Mouse (Mus musculus): ENCODE data around the gene Tank.

Tank gene

DNA sequence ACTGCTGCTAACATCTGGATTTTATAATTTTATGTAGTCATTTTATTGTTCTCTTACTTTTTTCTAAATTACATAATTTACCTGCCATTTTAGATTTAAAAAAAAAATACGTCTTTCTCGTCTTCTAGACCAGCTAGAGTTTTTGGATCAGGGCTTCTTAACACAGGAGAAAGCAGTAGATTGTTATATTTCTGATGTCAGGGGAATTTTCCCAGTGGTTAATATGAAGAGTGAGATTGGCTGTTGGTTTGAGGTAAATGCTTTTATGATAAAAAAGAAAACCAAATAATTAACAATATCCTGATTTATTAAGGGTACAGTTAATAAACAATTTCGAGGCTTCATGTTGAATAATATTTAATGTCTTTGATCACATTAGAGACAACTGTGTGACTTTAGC lies 1.7 kb downstream of the Tank start:
- no peak for DNase-seq (ENCODE audit: low read depth, low spot score)

DNA sequence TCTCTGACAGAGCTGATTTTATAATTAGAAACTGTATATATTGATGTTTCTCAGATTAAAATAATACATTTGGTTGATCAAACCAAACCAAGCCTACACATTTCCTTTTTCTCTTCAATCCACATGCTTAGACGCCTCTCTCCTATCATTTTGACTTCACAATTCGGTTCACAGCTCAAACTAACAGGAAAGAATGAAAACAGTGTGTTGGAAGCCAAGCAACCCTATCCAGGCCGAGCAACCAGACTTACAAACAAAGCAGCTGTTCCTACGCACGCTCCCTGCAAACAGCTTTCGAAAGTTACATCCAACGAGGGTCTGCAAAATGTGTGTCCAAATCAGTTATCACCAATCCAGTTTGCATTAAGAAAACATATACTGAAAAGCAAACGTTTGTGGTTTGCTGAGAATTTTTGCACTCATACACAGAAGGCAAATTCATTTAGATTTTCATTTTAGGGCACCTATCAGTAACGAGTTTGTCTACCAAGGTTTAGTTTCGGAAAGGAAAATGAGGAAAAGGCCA lies 2.2 kb downstream of the Tank start:
- no peak for DNase-seq (ENCODE audit: low read depth, low spot score)

DNA sequence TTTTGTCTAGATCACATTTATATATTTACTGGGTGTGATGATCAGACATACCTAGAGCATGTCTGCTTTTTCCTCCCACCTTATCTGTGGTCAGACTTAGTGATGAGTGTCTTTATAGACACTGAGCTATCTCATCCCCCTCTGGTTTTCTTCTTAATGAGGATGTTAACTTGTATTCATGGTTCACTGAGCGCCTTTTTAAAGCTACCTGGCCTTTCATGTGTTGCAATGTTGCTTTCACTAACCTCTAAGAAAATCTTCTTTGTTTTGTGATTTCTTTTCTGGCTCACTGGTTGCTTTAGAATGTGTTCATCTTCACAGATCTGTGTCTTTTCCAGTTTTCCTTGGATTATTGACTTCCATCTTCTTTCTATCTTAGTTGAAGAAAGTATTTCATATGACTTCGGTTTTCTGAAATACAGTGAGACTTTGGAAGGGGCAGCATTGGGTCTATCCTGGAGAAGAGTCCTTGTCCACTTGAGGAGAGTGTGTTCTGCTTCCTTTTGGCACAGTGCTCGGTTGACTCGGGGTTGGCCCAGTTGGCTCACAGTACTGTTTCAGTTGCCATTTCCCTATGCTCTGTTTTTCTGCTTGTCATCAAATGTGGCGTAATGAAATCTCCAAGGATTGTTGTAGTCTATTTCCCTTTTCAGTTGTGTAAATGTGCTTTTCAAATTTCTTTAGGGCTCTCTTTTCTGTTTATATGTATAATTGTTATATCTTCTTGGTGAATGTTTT lies 4.4 kb downstream of the Tank start:
- no peak for DNase-seq (ENCODE audit: low read depth, low spot score)

DNA sequence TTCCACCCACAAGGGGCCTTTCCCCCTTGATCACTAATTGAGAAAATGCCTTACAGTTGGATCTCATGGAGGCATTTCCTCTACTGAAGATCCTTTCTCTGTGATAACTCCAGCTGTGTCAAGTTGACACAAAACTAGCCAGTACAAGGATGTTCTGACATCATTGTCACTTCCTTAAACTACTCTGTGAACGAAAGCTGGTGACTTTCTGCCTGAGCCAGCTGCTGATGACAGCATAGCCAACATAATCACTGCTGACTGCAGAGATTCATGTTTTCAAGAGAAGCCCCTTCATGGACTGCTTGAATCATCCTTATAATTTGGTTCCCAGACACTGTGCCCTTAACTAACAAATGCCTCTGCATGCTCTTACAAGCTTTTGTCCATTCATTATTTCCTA lies 7.1 kb downstream of the Tank start:
- DNase-seq (ENCODE audit: low read depth, low spot score) = no peak

DNA sequence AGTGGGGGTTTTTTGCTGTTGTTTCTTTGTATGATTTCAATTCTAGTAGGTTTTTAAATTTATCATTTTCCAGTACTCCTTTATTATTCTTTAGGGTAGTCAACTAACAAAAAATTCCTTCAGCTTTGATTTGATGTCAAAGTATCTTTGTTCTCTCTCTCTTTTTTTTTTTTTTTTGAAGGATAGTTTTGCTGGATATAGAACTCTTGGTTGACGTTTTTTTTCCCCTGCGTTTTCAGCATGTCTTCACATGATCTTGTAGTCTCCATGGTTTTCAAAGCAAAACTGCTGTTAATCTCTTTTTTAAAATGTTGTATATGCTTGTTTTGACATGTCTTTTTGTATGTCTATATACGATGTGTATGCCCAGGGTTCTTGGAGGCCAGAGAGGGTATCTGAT lies 7.8 kb downstream of the Tank start:
- DNase-seq (ENCODE audit: low read depth, low spot score) = no peak

DNA sequence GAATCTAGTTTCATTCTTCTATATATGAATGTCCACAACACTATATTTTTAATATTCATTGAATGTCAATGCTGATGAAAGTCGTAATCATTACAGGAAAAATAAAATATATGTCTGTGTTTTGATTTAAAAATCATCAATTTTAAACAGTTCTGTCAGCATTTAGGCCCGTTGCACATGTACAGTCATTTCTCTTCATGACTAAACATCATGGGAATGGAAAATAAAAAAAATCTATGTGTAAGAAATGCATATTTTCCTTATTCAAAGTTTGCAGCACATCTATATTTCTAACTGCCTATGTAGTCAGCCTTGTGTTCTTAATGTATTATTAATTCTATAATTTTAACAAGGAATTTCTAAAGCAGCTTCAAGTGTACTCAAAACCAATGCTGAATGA lies 12.4 kb downstream of the Tank start:
- DNase-seq (ENCODE audit: low read depth, low spot score) = no peak

DNA sequence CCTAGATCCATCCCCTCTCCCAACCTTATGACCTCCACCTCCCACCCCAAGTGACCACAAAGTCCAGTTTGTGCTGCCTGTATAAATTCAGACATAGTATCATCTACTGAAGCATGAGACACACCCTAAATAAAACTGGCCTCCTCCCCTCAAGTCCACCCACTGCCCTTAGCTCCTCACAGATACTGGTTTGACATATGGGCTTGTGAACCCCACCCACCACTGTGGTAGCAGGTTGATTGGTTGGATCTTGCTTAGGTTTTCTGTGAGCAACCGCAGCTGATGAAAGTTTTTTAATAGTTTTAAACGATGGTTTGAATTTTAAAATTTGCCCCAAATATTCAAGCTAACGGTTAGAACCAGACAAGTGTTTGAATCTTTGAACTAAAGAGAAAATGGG lies 13.7 kb downstream of the Tank start:
- DNase-seq (ENCODE audit: low read depth, low spot score) = no peak

DNA sequence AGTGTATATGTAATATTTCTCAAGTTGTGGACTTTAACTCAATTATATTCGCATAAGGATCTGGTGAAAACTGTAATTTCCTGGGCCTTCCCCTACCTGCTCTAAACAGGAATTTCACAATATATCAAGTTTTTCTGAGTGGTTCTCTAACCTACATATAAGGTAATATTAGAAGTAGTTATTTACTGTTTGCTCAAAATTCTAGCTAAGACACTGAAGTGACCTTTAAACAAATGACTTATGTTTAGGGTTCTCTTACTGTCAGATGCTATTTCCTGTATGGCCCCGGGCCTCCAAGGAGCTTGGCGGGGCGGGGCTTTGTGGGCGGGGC lies 14.3 kb downstream of the Tank start:
- no peak for DNase-seq (ENCODE audit: low read depth, low spot score)

DNA sequence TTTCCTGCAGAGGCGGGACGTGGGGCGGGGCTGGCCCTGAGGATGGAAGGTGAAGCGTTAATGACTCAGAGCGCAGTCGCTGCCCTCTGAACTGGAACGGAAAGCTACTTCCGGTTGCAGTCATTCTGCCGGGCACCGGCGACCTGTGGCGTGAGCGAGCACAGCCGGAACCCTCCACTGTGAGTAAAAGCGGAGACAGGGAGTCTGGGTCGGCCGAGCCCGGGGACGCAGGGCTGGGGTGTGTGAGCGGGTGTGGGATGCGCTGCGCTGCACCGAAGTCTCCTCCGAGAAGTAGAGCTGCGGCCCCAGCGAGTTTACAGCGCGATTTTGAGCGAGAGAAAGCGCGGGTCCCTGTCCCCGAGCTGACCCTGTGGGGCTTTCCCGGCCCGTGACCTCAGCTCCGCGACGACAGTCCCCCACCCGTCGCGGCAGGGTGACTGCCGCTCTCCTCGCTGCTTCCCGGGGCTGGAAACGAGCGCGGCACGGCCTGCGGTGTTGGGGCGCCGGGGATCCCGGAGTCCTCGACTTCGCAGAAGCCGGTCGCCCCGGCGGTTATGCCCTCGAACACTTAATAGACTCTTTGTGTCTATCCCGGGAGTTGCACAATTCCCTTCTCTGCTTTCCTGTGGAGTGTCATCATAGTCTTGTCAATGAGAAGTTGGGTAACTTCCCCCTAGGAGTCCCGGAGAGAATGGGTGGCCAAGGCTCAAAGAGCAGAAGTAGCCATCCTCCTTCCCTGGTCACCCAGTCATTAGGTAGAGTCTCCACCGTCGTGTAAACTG lies 14.8 kb downstream of the Tank start:
- DNase-seq (ENCODE audit: low read depth, low spot score) = peak; percentile 85

DNA sequence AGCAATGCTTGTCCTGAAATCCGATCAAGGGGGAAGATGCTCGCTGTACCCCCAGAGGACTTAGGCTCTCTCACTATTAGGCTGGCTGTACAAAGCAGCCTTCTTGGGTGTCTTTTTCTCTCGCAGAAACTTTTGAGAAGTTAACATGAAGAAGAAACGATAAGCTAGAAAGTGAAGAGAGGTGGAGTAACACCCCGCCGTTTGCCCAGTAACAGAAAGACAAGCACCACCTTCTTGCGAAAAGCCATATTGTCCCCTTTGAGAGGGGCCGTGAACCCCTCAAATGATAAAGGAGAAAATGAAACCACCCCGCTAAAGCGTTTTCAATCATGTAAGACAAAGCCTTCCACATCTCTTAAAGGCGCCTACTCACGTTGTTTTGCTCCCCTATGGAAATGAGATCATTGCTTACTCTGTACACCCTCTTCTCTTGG lies 15.5 kb downstream of the Tank start:
- no peak for DNase-seq (ENCODE audit: low read depth, low spot score)

DNA sequence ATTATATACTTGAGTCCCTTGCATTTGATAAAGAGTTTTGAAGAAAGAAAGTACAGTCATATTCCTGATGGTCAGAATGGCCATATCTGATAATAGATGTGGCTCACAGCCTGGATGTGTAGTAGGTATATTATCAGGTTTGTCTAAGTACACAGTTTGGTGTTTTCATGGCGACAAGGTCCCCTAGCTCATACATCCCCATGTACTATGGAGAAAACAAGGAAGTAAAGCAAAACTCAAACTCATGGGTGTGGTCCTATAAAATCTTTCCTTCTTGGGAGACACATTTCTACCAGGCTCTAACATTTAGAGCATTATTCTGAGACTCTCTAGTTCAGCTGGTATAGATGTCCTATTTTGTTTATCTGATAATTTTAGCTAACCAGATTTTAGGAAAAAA lies 21.3 kb downstream of the Tank start:
- DNase-seq (ENCODE audit: low read depth, low spot score) = no peak

DNA sequence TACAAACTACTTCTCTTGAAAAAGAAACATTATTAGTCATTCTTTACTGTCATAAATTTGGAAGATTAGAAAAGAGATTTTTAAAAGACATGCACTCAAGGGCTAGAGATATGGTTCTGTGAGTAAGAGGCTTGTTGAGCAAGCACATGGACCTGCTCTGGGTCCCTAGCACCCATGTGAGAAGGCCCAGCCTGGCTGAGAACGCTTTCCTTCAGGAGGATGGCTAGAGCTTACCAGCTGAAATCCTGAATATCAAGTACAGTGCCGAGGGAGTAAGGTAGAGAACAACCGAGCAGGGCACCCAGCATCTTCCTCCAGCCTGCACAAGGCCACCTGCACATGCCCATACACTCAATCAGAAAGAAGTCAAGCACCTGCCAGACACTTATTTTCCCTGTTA lies 25.1 kb downstream of the Tank start:
- no peak for DNase-seq (ENCODE audit: low read depth, low spot score)

DNA sequence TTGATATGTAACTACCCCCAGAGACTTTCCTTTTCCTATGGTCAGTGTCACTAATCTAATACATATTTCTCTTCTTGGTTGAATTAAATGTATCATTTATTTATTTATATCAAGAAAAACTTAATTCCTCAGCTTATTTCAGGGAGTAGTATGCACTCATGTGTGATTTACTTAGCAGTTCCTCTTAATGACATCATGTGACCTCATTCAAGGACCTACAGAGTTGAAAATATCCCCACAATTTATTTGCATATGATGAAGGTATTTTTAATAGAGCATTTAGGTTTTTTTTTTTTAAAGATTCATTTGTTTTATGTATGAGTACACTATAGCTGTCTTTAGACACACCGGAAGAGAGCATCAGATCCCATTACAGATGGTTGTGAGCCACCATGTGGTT lies 28.6 kb downstream of the Tank start:
- no peak for DNase-seq (ENCODE audit: low read depth, low spot score)

DNA sequence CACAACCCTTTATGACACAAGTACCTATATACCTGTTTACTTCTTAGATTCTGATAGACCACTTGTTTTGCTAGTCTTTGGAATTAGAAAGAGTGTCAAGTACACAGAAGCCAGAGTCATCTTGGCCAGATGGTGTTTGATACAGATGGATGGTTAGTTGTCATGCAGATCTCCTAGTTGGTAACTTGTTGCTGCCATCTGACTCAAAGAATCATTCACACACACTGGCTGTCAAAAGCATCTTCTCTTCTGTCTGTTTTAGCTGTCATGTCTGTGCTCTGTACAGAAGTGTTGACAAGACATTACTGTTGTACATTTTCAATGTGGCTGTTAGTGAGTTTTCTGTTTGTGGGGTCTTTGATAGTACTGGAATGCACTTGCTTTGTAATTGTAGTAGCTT lies 45.6 kb downstream of the Tank start:
- no peak for DNase-seq (ENCODE audit: low read depth, low spot score)

DNA sequence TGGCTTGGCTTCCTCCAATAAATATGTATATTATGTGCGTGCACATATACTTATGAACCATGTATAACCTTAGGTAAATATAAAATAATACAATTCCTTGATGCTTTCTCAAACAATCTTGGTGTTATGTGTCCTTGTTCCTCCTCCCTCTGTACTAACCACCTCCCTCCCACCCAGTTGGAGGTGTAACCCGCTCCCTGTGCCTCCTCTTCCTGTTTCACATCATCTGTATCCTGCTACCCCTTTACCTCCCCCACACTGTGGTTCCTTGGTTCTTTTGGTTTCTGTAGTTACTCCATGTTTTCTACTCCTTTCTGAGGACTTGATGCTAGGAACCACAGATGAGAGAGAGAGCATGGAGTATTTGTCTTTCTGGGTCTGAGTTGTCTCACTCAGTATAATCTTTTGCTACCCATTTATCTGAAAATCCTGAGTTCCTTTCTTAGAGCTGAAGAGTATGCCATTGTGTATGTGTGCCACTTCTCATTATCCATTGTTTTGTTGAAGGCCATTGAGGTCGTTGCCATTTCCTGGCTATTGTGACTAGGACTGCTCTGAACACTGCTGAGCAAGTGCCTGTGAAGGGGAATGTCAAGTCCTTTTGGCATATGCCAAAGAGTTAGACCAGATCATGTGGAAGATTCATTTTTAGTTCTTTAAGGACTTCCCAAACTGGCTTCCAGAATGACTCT lies 52.6 kb downstream of the Tank start:
- no peak for DNase-seq (ENCODE audit: low read depth, low spot score)

DNA sequence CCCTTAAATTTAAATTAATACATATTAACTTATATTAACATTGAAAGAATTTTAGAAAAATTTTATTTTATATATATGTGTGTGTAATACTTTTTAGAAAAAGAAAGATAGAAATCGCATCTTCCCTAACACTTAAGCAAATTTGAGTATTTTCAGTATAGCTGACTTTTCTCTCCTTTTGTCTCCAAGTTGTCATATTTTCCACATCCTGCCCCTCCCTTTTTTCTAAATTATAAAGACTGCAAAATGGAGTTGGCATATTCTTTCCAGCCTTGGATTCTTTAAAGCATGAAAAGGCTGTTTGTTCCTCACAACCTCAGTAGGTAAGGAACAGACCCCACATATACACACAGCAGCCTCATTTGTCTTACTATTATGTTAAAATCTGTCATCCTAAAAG lies 56.7 kb downstream of the Tank start:
- no peak for DNase-seq (ENCODE audit: low read depth, low spot score)

DNA sequence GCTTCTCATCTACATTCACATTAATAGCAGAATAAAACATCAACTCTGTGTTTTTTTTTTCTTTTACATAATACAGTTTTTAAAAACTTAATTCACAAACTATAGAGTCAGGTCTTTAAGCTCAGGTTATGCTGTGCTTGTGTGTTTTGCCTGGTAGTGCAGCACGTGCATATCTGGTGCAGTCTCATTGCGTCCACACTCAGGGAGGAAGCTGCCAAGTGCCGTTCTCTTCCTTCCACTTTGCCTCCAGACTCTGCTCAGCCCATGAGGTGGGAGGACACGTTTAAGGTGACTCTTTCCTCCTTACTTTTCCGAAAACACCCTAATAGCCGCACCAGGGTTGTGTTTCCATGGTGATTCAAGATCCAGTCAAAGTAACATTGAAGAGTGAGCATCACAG lies 59.8 kb downstream of the Tank start:
- no peak for DNase-seq (ENCODE audit: low read depth, low spot score)

DNA sequence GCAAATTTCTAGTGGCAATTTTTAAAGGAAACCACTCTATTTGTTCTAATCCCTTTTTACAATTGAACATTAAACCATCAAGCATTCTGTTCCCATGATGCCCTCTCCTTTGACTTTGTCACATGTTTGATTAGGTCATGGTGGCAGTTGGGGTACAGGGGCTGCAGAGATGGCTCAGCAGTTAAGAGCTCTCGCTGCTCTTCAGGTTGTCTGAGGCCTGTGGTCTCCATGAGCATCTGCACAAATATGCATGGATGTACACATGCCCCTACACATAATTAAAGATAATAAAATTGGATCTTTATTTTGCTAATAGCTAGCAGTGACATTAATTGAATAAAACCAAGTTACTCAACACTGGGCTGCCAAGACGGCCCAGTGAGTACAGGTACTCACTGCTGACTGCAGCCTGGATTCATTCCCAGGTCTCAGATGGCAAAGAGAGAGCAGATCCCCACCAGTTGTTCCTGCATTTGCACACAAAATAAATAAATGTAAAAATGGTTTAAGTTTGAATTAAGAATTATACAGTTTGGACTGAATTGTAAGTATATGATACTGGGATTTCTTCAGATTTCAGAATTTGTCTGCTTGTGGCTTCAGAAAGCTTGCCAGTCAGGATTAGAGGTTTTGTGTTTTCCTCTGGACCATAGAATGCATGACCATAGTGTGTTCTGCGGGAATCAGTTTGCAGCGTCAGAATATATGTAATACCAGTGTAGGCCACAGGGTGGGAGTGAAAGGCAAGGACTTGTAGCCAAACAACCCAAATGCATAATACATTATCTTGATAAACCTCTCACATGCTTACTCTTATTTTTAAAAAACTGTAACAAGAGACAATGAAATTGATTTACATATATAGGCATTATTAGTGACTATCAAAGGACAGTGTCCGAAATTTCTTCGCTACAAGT lies 64.3 kb downstream of the Tank start:
- DNase-seq (ENCODE audit: low read depth, low spot score) = no peak

DNA sequence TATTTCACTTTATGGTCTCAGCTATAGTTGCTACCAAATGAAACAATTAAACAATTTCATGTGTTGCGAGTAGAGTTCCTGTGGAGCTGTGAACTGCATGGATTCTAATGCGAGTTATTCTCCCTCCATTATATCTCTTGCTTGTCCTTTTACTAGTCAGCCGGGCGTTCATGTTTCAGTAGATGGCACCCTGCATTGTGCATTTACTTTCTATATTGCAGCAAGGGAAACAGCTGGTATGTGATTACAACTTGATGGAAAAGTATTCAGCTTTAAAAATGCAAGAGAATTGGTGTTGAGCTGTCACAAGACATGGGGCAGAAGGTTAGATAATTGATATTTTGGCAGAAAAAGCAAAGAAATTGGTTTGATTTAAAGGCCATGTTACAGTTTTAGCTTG lies 72.8 kb downstream of the Tank start:
- DNase-seq (ENCODE audit: low read depth, low spot score) = no peak

DNA sequence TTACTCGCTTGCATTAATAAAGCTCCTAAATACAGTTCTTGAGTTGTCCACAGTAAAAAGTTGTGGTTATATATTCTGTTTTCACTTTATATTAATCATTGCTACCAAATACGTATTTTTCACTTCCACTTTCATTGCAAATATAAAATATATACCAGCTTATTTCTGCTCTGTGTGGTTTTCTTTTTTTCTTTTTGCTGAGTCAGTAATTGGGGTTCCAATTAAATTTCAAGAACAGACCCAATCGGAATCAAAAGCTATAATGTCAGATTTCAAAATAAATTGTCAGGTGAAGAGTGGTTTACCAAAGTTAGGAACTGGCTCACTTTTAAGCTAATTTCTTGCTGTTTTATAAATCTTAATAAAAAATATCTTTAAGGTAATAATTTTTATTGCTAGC lies 73.3 kb downstream of the Tank start:
- DNase-seq (ENCODE audit: low read depth, low spot score) = no peak

DNA sequence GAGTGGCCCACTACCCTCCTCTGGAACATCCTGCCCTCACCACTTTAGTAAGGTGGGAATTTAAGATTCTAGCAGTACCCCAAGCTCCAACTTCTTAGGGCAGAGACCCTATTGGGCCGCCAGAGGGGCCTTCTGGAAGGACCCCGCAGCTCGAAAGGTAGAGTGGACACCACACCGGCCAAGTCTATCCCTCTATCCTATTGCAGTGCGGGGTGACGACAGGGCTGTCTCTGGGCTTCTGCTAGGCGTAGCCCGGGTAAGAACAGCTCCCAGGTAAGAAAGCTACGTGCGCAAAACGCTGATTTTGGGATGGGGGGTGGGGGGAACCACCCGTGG lies 76.6 kb downstream of the Tank start:
- DNase-seq (ENCODE audit: low read depth, low spot score) = no peak

All from WW6 (cell line).